Mouse (Mus musculus) olfactory bulb, adult 2 months (tissue): ENCODE measurements at regions not wholly inside any gene's neighbourhood (a gene's known extent, or its start where the extent isn't known, plus 50 kb on each side); places are given as distances from the start of the nearest gene placed in this dataset.

Source experiments
- CTCF ChIP-seq: fragments of 200-500 bp; IDR thresholded peaks from 2 replicates; pipeline ENCODE4 v1.5.1; 2012; ENCODE audit warnings: low read depth, mild to moderate bottlenecking, low read length, moderate library complexity; ENCODE audit not compliant: insufficient read depth
- POLR2A ChIP-seq: fragments of 200-500 bp; IDR thresholded peaks from 2 replicates; pipeline ENCODE4 v1.6.1; 2012; ENCODE audit warnings: mild to moderate bottlenecking, low read depth, low read length, moderate library complexity; ENCODE audit not compliant: insufficient read depth

DNA sequence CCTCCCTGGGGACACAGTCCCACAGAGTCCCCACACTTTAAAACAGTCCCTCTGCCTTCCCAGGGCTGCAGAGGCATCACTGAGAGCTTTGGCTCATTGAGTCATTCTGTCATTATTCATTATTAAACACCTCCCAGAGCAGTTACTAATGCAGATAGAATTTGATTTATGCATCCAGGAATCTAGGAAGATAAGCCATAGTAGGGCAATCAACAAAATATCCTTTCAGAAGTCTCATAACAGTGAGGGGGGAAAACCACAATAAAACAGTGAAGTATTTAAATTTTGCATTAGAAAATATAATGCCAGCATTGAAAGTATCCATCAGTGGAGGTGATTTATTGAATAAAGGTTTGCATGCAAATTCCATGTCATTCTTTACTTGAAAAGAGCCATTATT is 116.5 kb downstream of the Gm17728 start:
- TF ChIP-seq POLR2A (no peak), CTCF (no peak)
